ENCODE assay signal across 30 mouse cellular contexts in genomic region chr1:121802476-121802875, GRCm38 (mm10).
DNase-seq lines count a peak whose midpoint lies in the region; ATAC-seq and TF ChIP-seq lines count a peak whose summit lies in the region.
"Had no signal": no experiment of that assay in that cellular context is flagged by ENCODE, and none has a peak within 500 bp of the region (broad histone marks: within the 10 kb centered on the region; RNA-seq: fewer than 3 reads in every experiment).

No protein-coding gene starts in this region.

- no peak for TF ChIP-seq CTCF in cerebellum, adult 2 months (IDR thresholded peaks at IDR 0.05; ENCODE audit: borderline replicate concordance, insufficient read depth, low read depth, low read length)

- DNase-seq in embryonic facial prominence, embryonic 14.5 days (ENCODE audit: low spot score) = peak; percentile 13
- DNase-seq in embryonic facial prominence, embryonic 10.5 days (ENCODE audit: low spot score) = no peak
- peak; percentile 71 for DNase-seq in MN1 (ENCODE audit: low spot score)
- DNase-seq in cerebellum, adult 2 months = peak; percentile 50 to 74
- DNase-seq in cerebellum, postnatal 14 days = peak; percentile 42 to 73
- DNase-seq in ovary, postnatal 36 days (ENCODE audit: low spot score) = no peak
- DNase-seq in thymus, postnatal 14 days = no peak
- DNase-seq: adrenal gland, postnatal 10 days; gastrocnemius, postnatal 10 days; heart, postnatal 36 days; kidney, adult 11 months; kidney, postnatal 36 days; liver, embryonic 13.5 days; lung, adult 18-20 months; lung, postnatal 4 days; right cerebral cortex, postnatal 25 days; thymus, postnatal 25 days had no signal

- no peak for ATAC-seq in embryonic facial prominence, embryonic 14.5 days (ENCODE audit: low read depth)
- ATAC-seq: forebrain, embryonic 13.5 days; lung, postnatal 0 days; midbrain, embryonic 13.5 days; Patski had no signal

- H3K27ac ChIP-seq in embryonic facial prominence, embryonic 14.5 days (replicated peaks; ENCODE audit: low read depth, low read length) = no peak overlapping the region
- no peak overlapping the region for H3K27ac ChIP-seq in embryonic facial prominence, embryonic 10.5 days (replicated peaks)
- H3K27ac ChIP-seq in cerebellum, adult 2 months (ENCODE audit: insufficient read depth, low read length) = no peak overlapping the region
- H3K27ac ChIP-seq: forebrain, embryonic 13.5 days; heart, embryonic 10.5 days; heart, embryonic 15.5 days; hindbrain, embryonic 12.5 days; layer of hippocampus, adult 2 months; left cerebral cortex, adult 2 months; liver, embryonic 13.5 days; midbrain, embryonic 13.5 days; neural tube, embryonic 15.5 days; stomach, embryonic 15.5 days had no signal

- H3K4me2 ChIP-seq in embryonic facial prominence, embryonic 14.5 days (ENCODE audit: low read depth, low read length) = no peak overlapping the region
- H3K4me2 ChIP-seq: forebrain, embryonic 13.5 days; heart, embryonic 15.5 days; hindbrain, embryonic 12.5 days; liver, embryonic 13.5 days; midbrain, embryonic 13.5 days; neural tube, embryonic 15.5 days; stomach, embryonic 15.5 days had no signal

- 72% methylated on average over 4 of the region's 4 CpGs for WGBS in embryonic facial prominence, embryonic 14.5 days
- 94% methylated on average over 4 of the region's 4 CpGs for WGBS in embryonic facial prominence, embryonic 10.5 days
- WGBS in cerebellum, adult 2 months = 9% methylated on average over 4 of the region's 4 CpGs

- H3K4me1 ChIP-seq in embryonic facial prominence, embryonic 14.5 days (ENCODE audit: control insufficient read depth, insufficient read depth, low read length) = no peaks in the 10 kb centered on the region
- H3K4me1 ChIP-seq in embryonic facial prominence, embryonic 10.5 days = no peaks in the 10 kb centered on the region
- H3K4me1 ChIP-seq in cerebellum, adult 2 months (ENCODE audit: control insufficient read depth, insufficient read depth, low read length) = no peaks in the 10 kb centered on the region; the same call in 1 of the 2 replicates
- H3K4me1 ChIP-seq: forebrain, embryonic 13.5 days; heart, embryonic 10.5 days; heart, embryonic 15.5 days; hindbrain, embryonic 12.5 days; liver, embryonic 13.5 days; megakaryocyte, embryonic 14.5 days; midbrain, embryonic 13.5 days; neural tube, embryonic 15.5 days; stomach, embryonic 15.5 days had no signal

- H3K9me3 ChIP-seq in embryonic facial prominence, embryonic 14.5 days (ENCODE audit: control insufficient read depth, low read length) = no peaks in the 10 kb centered on the region; the same call in 1 of the 2 replicates
- H3K9me3 ChIP-seq in embryonic facial prominence, embryonic 10.5 days = no peaks in the 10 kb centered on the region
- H3K9me3 ChIP-seq: heart, embryonic 10.5 days; heart, embryonic 15.5 days; hindbrain, embryonic 12.5 days; midbrain, embryonic 13.5 days; neural tube, embryonic 15.5 days; stomach, embryonic 15.5 days had no signal

- no peaks in the 10 kb centered on the region for H3K27me3 ChIP-seq in embryonic facial prominence, embryonic 14.5 days (replicated peaks; ENCODE audit: control insufficient read depth, insufficient read depth, low read length)
- no peaks in the 10 kb centered on the region for H3K27me3 ChIP-seq in embryonic facial prominence, embryonic 10.5 days (replicated peaks; ENCODE audit: low read depth, poor library complexity, severe bottlenecking)
- no peaks in the 10 kb centered on the region for H3K27me3 ChIP-seq in cerebellum, adult 2 months (ENCODE audit: control insufficient read depth, insufficient read depth, low read length)
- H3K27me3 ChIP-seq: forebrain, embryonic 13.5 days; heart, embryonic 15.5 days; hindbrain, embryonic 12.5 days; liver, embryonic 13.5 days; megakaryocyte, embryonic 14.5 days; midbrain, embryonic 13.5 days; neural tube, embryonic 15.5 days; Patski; stomach, embryonic 15.5 days had no signal

- H3K36me3 ChIP-seq in embryonic facial prominence, embryonic 14.5 days (ENCODE audit: control insufficient read depth, insufficient read depth, low read length) = no peaks in the 10 kb centered on the region
- H3K36me3 ChIP-seq in embryonic facial prominence, embryonic 10.5 days (replicated peaks) = no peaks in the 10 kb centered on the region
- H3K36me3 ChIP-seq: G1E; heart, embryonic 10.5 days; heart, embryonic 15.5 days; hindbrain, embryonic 12.5 days; liver, embryonic 13.5 days; midbrain, embryonic 13.5 days; neural tube, embryonic 15.5 days; stomach, embryonic 15.5 days had no signal

- no peak overlapping the region for H3K4me3 ChIP-seq in embryonic facial prominence, embryonic 14.5 days (ENCODE audit: low read depth, low read length)
- H3K4me3 ChIP-seq in embryonic facial prominence, embryonic 10.5 days = no peak overlapping the region
- no peak overlapping the region for H3K4me3 ChIP-seq in cerebellum, adult 2 months (replicated peaks; ENCODE audit: insufficient read depth, low read depth, low read length)
- H3K4me3 ChIP-seq: forebrain, embryonic 13.5 days; heart, embryonic 10.5 days; heart, embryonic 15.5 days; hindbrain, embryonic 12.5 days; layer of hippocampus, adult 2 months; left cerebral cortex, adult 2 months; liver, embryonic 13.5 days; megakaryocyte, embryonic 14.5 days; midbrain, embryonic 13.5 days; neural tube, embryonic 15.5 days; stomach, embryonic 15.5 days had no signal

- H3K9ac ChIP-seq in embryonic facial prominence, embryonic 14.5 days (ENCODE audit: low read depth, low read length) = no peak overlapping the region
- H3K9ac ChIP-seq: forebrain, embryonic 13.5 days; heart, embryonic 15.5 days; hindbrain, embryonic 12.5 days; liver, embryonic 13.5 days; midbrain, embryonic 13.5 days; neural tube, embryonic 15.5 days; stomach, embryonic 15.5 days had no signal

- TF ChIP-seq POLR2A in cerebellum, adult 2 months (IDR thresholded peaks at IDR 0.05; ENCODE audit: borderline replicate concordance, insufficient read depth, low read length) = no peak

Comparison
In these comparisons a context has a peak if more than half of its experiments do, and no peak if none do; other contexts are left out.
1. DNase-seq: peak in embryonic facial prominence, embryonic 14.5 days (single experiment), MN1 (single experiment), cerebellum, adult 2 months (2 of 2) and cerebellum, postnatal 14 days (2 of 2); none in embryonic facial prominence, embryonic 10.5 days (single experiment), ovary, postnatal 36 days (single experiment) and thymus, postnatal 14 days (single experiment).